Mouse (Mus musculus) NIH3T3 (cell line): ENCODE measurements around the gene Rbfox1.

Source experiments
- DNase-seq: peaks from one replicate; pipeline ENCODE4 v3.0.0-alpha.2; 2012; ENCODE audit warnings: low read depth

The Rbfox1 gene

GRCm38 (mm10) chr16:7088601-7089430 lies 1203.7 kb downstream of the Rbfox1 start:
- DNase-seq, result no peak

- DNase-seq, result no peak
These were observed 1204.3 kb downstream of the Rbfox1 start for GRCm38 (mm10) chr16:7089475-7089874.

- no peak for DNase-seq
These were observed 1205.0 kb downstream of the Rbfox1 start for GRCm38 (mm10) chr16:7090205-7090604.

- DNase-seq, result no peak
These were observed 1207.7 kb downstream of the Rbfox1 start for GRCm38 (mm10) chr16:7092811-7093210.

- no peak for DNase-seq
These were observed 1208.5 kb downstream of the Rbfox1 start for GRCm38 (mm10) chr16:7093686-7094085.

GRCm38 (mm10) chr16:7094181-7094749 lies 1209.1 kb downstream of the Rbfox1 start:
- DNase-seq, result no peak

- DNase-seq, result no peak
These were observed 1211.9 kb downstream of the Rbfox1 start for GRCm38 (mm10) chr16:7097071-7097470.

- no peak for DNase-seq
These were observed 1213.0 kb downstream of the Rbfox1 start for GRCm38 (mm10) chr16:7097951-7098710.

- DNase-seq, result peak; percentile 9
These were observed 1214.5 kb downstream of the Rbfox1 start for GRCm38 (mm10) chr16:7099506-7100300.

GRCm38 (mm10) chr16:7102486-7102885 lies 1217.3 kb downstream of the Rbfox1 start:
- no peak for DNase-seq

GRCm38 (mm10) chr16:7103301-7103700 lies 1218.1 kb downstream of the Rbfox1 start:
- no peak for DNase-seq

- no peak for DNase-seq
These were observed 1221.4 kb downstream of the Rbfox1 start for GRCm38 (mm10) chr16:7106450-7107015.

- no peak for DNase-seq
These were observed 1230.8 kb downstream of the Rbfox1 start for GRCm38 (mm10) chr16:7115945-7116344.

GRCm38 (mm10) chr16:7129591-7129990 lies 1244.4 kb downstream of the Rbfox1 start:
- peak; percentile 11 for DNase-seq

GRCm38 (mm10) chr16:7132434-7132833 lies 1247.3 kb downstream of the Rbfox1 start:
- DNase-seq, result no peak

- DNase-seq, result peak; percentile 27
These were observed 1251.8 kb downstream of the Rbfox1 start for GRCm38 (mm10) chr16:7136971-7137370.

- DNase-seq, result no peak
These were observed 1254.3 kb downstream of the Rbfox1 start for GRCm38 (mm10) chr16:7139480-7139879.

GRCm38 (mm10) chr16:7140909-7141308 lies 1255.8 kb downstream of the Rbfox1 start:
- no peak for DNase-seq

- no peak for DNase-seq
These were observed 1260.3 kb downstream of the Rbfox1 start for GRCm38 (mm10) chr16:7145505-7145904.

GRCm38 (mm10) chr16:7146454-7146853 lies 1261.3 kb downstream of the Rbfox1 start:
- no peak for DNase-seq

- DNase-seq, result no peak
These were observed 1262.7 kb downstream of the Rbfox1 start for GRCm38 (mm10) chr16:7147884-7148283.
